Mouse (Mus musculus) heart, embryonic 15.5 days (tissue): ENCODE measurements around the gene Nup153. TPM values are rescaled to one million over a fixed set of nuclear protein-coding genes. Genes with fewer than 3 reads are reported as not detected.

Experiments used
- ATAC-seq: fragments of 200-750 bp; cut with Nextera tagmentation; replicated peaks from 2 replicates; pipeline ENCODE4 v1.8.0; 2017; ENCODE audit warnings: low read depth, moderate TSS enrichment; ENCODE audit not compliant: insufficient number of reproducible peaks, insufficient read depth, low FRiP score
- H3K27ac ChIP-seq: fragments of 300-500 bp; sonication (generic); 2 replicates; pipeline ENCODE4 v1.5.1; 2015; ENCODE audit warnings: mild to moderate bottlenecking, inconsistent platforms
- H3K27me3 ChIP-seq: fragments of 300-500 bp; sonication (generic); 2 replicates; pipeline ENCODE4 v1.6.1; 2015; ENCODE audit warnings: inconsistent platforms
- H3K36me3 ChIP-seq: fragments of 300-500 bp; sonication (generic); 2 replicates; pipeline ENCODE4 v1.6.1; 2015; ENCODE audit warnings: mild to moderate bottlenecking, inconsistent platforms
- H3K4me1 ChIP-seq: fragments of 300-500 bp; sonication (generic); replicated peaks from 2 replicates; pipeline ENCODE4 v1.6.1; 2015; ENCODE audit warnings: inconsistent platforms
- H3K4me2 ChIP-seq: fragments of 300-500 bp; sonication (generic); 2 replicates; pipeline ENCODE4 v1.6.1; 2015; ENCODE audit warnings: inconsistent platforms, mild to moderate bottlenecking, moderate library complexity
- H3K4me3 ChIP-seq: fragments of 300-500 bp; sonication (generic); 2 replicates; pipeline ENCODE4 v1.5.1; 2015; ENCODE audit warnings: mild to moderate bottlenecking, inconsistent platforms
- H3K9ac ChIP-seq: fragments of 300-500 bp; sonication (generic); 2 replicates; pipeline ENCODE4 v1.6.1; 2015; ENCODE audit warnings: mild to moderate bottlenecking, inconsistent platforms
- H3K9me3 ChIP-seq: fragments of 300-500 bp; sonication (generic); replicated peaks from 2 replicates; pipeline ENCODE4 v1.6.1; 2016; ENCODE audit warnings: inconsistent platforms
- WGBS: fragments of 180-500 bp; shearing (Covaris S2); methylation state at CpG from one replicate; pipeline ENCODE4 v1.1.7; 2015; ENCODE audit warnings: mixed read lengths; 5-methylcytosine and 5-hydroxymethylcytosine counted together
- polyA plus RNA-seq: library from polyadenylated mRNA; unstranded; fragments of >200 nt; fragmentation: Nextera tagmentation; extraction: Ambion mirVana; gene quantifications from 2 replicates; pipeline ENCODE4 v1.2.1, GENCODE M21; 2015

Gene Nup153
- polyA plus RNA-seq, result 10.3 and 14.3 TPM in 2 replicates

GRCm38 (mm10) chr13:46727837-46728268 lies at the start of gene Nup153:
Nup153 (minus strand) TSS chr13:46727940.
- H3K9ac ChIP-seq, result peak within 1 kb of the TSS; percentile 97
- H3K27me3 ChIP-seq, result no peaks in the 10 kb centered on the region
- H3K27ac ChIP-seq, result peak within 1 kb of the TSS; percentile 97
- peak within 1 kb of the TSS; percentile 84 for H3K4me2 ChIP-seq
- H3K4me1 ChIP-seq, result peaks cover 16% of the 10 kb centered on the region
- H3K9me3 ChIP-seq, result no peaks in the 10 kb centered on the region
- no peaks in the 10 kb centered on the region for H3K36me3 ChIP-seq
- WGBS, result 1% methylated on average over 49 of the region's 51 CpGs
- ATAC-seq, result peak; percentile 90
- peak within 1 kb of the TSS; percentile 99 for H3K4me3 ChIP-seq

- Histone ChIP-seq H3K27me3 (no peaks in the 10 kb centered on the region), H3K9me3 (no peaks in the 10 kb centered on the region), H3K9ac (no peak overlapping the region), H3K4me3 (no peak overlapping the region), H3K4me2 (no peak overlapping the region), H3K36me3 (peaks cover 70% of the 10 kb centered on the region), H3K4me1 (0 out of 2 replicates have a peak, but pooled peaks cover 3% of the 10 kb centered on the region), H3K27ac (no peak overlapping the region)
- ATAC-seq, result no peak
- WGBS, result 83% methylated on average over 3 of the region's 3 CpGs
Measured at GRCm38 (mm10) chr13:46777461-46777860, 49.7 kb upstream of the Nup153 start.

GRCm38 (mm10) chr13:46776636-46777305 lies 49.0 kb upstream of the Nup153 start:
- WGBS, result 67% methylated on average over 14 of the region's 14 CpGs
- Histone ChIP-seq H3K9ac (no peak overlapping the region), H3K36me3 (peaks cover 74% of the 10 kb centered on the region), H3K27ac (no peak overlapping the region), H3K4me3 (no peak overlapping the region), H3K27me3 (no peaks in the 10 kb centered on the region), H3K4me2 (no peak overlapping the region), H3K4me1 (0 out of 2 replicates have a peak, but pooled peaks cover 3% of the 10 kb centered on the region), H3K9me3 (no peaks in the 10 kb centered on the region)
- ATAC-seq, result no peak

GRCm38 (mm10) chr13:46774998-46775397 lies 47.3 kb upstream of the Nup153 start:
- no peak overlapping the region for H3K9ac ChIP-seq
- H3K4me2 ChIP-seq, result no peak overlapping the region
- H3K27me3 ChIP-seq, result no peaks in the 10 kb centered on the region
- no peak for ATAC-seq
- no peak overlapping the region for H3K27ac ChIP-seq
- H3K9me3 ChIP-seq, result no peaks in the 10 kb centered on the region
- no peak overlapping the region for H3K4me3 ChIP-seq
- H3K4me1 ChIP-seq, result 0 out of 2 replicates have a peak, but pooled peaks cover 2% of the 10 kb centered on the region
- WGBS, result 71% methylated on average over 5 of the region's 5 CpGs
- peaks cover 79% of the 10 kb centered on the region for H3K36me3 ChIP-seq

- Histone ChIP-seq H3K27me3 (no peaks in the 10 kb centered on the region), H3K4me3 (no peak overlapping the region)
- WGBS, result 96% methylated on average over 13 of the region's 13 CpGs
Measured at GRCm38 (mm10) chr13:46772581-46772980, 44.8 kb upstream of the Nup153 start.

GRCm38 (mm10) chr13:46765361-46765760 lies 37.6 kb upstream of the Nup153 start:
- Histone ChIP-seq H3K36me3 (peaks cover 84% of the 10 kb centered on the region), H3K4me1 (no peaks in the 10 kb centered on the region), H3K27ac (no peak overlapping the region), H3K9ac (no peak overlapping the region), H3K9me3 (no peaks in the 10 kb centered on the region), H3K4me2 (no peak overlapping the region), H3K4me3 (no peak overlapping the region), H3K27me3 (no peaks in the 10 kb centered on the region)
- 84% methylated on average over 2 of the region's 2 CpGs for WGBS
- no peak for ATAC-seq

More at GRCm38 (mm10) chr13:46772581-46772980, 44.8 kb upstream of the Nup153 start:
- ATAC-seq, result no peak
- Histone ChIP-seq H3K4me2 (no peak overlapping the region), H3K4me1 (no peaks in the 10 kb centered on the region), H3K9ac (no peak overlapping the region), H3K9me3 (no peaks in the 10 kb centered on the region), H3K27ac (no peak overlapping the region), H3K36me3 (peaks cover 83% of the 10 kb centered on the region)

- Histone ChIP-seq H3K4me1 (no peaks in the 10 kb centered on the region), H3K27me3 (no peaks in the 10 kb centered on the region), H3K4me2 (no peak overlapping the region), H3K9ac (no peak overlapping the region), H3K27ac (no peak overlapping the region), H3K36me3 (peaks cover 84% of the 10 kb centered on the region), H3K9me3 (no peaks in the 10 kb centered on the region), H3K4me3 (no peak overlapping the region)
- no peak for ATAC-seq
- 94% methylated on average over 9 of the region's 9 CpGs for WGBS
Measured at GRCm38 (mm10) chr13:46763210-46763609, 35.5 kb upstream of the Nup153 start.

- Histone ChIP-seq H3K9me3 (no peaks in the 10 kb centered on the region), H3K9ac (no peak overlapping the region), H3K27me3 (no peaks in the 10 kb centered on the region), H3K4me3 (no peak overlapping the region), H3K4me1 (no peaks in the 10 kb centered on the region), H3K27ac (no peak overlapping the region), H3K4me2 (no peak overlapping the region), H3K36me3 (peaks cover 69% of the 10 kb centered on the region)
- ATAC-seq, result no peak
- WGBS, result 82% methylated on average over 6 of the region's 6 CpGs
Measured at GRCm38 (mm10) chr13:46760921-46761320, 33.2 kb upstream of the Nup153 start.

GRCm38 (mm10) chr13:46759281-46759809 lies 31.6 kb upstream of the Nup153 start:
- Histone ChIP-seq H3K9me3 (no peaks in the 10 kb centered on the region), H3K4me1 (no peaks in the 10 kb centered on the region), H3K4me3 (no peak overlapping the region), H3K36me3 (peaks cover 59% of the 10 kb centered on the region), H3K4me2 (no peak overlapping the region), H3K9ac (no peak overlapping the region), H3K27ac (no peak overlapping the region), H3K27me3 (no peaks in the 10 kb centered on the region)
- no peak for ATAC-seq
- 85% methylated on average over 8 of the region's 8 CpGs for WGBS

GRCm38 (mm10) chr13:46758627-46759026 lies 30.9 kb upstream of the Nup153 start:
- Histone ChIP-seq H3K27ac (no peak overlapping the region), H3K9me3 (no peaks in the 10 kb centered on the region), H3K9ac (no peak overlapping the region), H3K4me2 (no peak overlapping the region), H3K27me3 (no peaks in the 10 kb centered on the region), H3K36me3 (peaks cover 53% of the 10 kb centered on the region), H3K4me3 (no peak overlapping the region), H3K4me1 (no peaks in the 10 kb centered on the region)
- 92% methylated on average over 13 of the region's 13 CpGs for WGBS
- no peak for ATAC-seq

- Histone ChIP-seq H3K4me3 (no peak overlapping the region), H3K27ac (no peak overlapping the region), H3K27me3 (no peaks in the 10 kb centered on the region), H3K9me3 (no peaks in the 10 kb centered on the region), H3K36me3 (peaks cover 49% of the 10 kb centered on the region), H3K4me1 (no peaks in the 10 kb centered on the region), H3K4me2 (no peak overlapping the region), H3K9ac (no peak overlapping the region)
- no peak for ATAC-seq
- WGBS, result 89% methylated on average over 7 of the region's 7 CpGs
Measured at GRCm38 (mm10) chr13:46757946-46758345, 30.2 kb upstream of the Nup153 start.

GRCm38 (mm10) chr13:46753294-46753693 lies 25.6 kb upstream of the Nup153 start:
- no peak overlapping the region for H3K27ac ChIP-seq
- no peaks in the 10 kb centered on the region for H3K9me3 ChIP-seq
- WGBS, result 74% methylated on average over 5 of the region's 5 CpGs
- ATAC-seq, result no peak
- peaks cover 45% of the 10 kb centered on the region for H3K36me3 ChIP-seq
- H3K27me3 ChIP-seq, result no peaks in the 10 kb centered on the region
- no peak overlapping the region for H3K9ac ChIP-seq
- no peak overlapping the region for H3K4me2 ChIP-seq
- H3K4me1 ChIP-seq, result 0 out of 2 replicates have a peak, but pooled peaks cover 2% of the 10 kb centered on the region
- no peak overlapping the region for H3K4me3 ChIP-seq
